Mouse (Mus musculus): Measurements from ENCODE around the gene Ccdc6. TPM values are rescaled to one million over a fixed set of nuclear protein-coding genes. Genes with fewer than 3 reads are reported as not detected.

Gene Ccdc6
- total and polyA plus RNA-seq, 3 experiments = 21.1 to 93.8 (median 22.2) TPM

- H3K4me3 ChIP-seq (ENCODE audit: low read depth, low read length) = no peak overlapping the region
- peaks cover 89% of the 10 kb centered on the region for H3K36me3 ChIP-seq (replicated peaks)
- no peaks in the 10 kb centered on the region for H3K27me3 ChIP-seq (ENCODE audit: insufficient read depth, low read length)
- TF ChIP-seq POLR2AphosphoS5 (IDR thresholded peaks at IDR 0.05; ENCODE audit: insufficient replicate concordance, low read depth, low read length) = no peak
- no peak for TF ChIP-seq GATA1 (IDR thresholded peaks at IDR 0.05; ENCODE audit: borderline replicate concordance, low read length)
- TF ChIP-seq TAL1 (conservative IDR thresholded peaks at IDR 0.05; ENCODE audit: low read depth, low read length) = no peak
- TF ChIP-seq GATA2 (IDR thresholded peaks at IDR 0.05; ENCODE audit: borderline replicate concordance, low read depth, low read length) = no peak
- TF ChIP-seq CTCF (IDR thresholded peaks at IDR 0.05; ENCODE audit: low read depth, low read length) = no peak
- peaks cover 6% of the 10 kb centered on the region for H3K4me1 ChIP-seq (ENCODE audit: insufficient read depth, low read depth, low read length)
- no peak for DNase-seq (ENCODE audit: low spot score)
- no peak for ATAC-seq (ENCODE audit: extremely low read depth, insufficient number of reproducible peaks, low FRiP score, poor library complexity, severe bottlenecking)
- no peaks in the 10 kb centered on the region for H3K9me3 ChIP-seq (replicated peaks)
Measured at GRCm38 (mm10) chr10:70183210-70184080, 86.5 kb downstream of the Ccdc6 start.

GRCm38 (mm10) chr10:70186136-70186535, 89.2 kb downstream of the Ccdc6 start:
- TF ChIP-seq GATA1 (IDR thresholded peaks at IDR 0.05; ENCODE audit: borderline replicate concordance, low read length) = no peak
- TF ChIP-seq CTCF (IDR thresholded peaks at IDR 0.05; ENCODE audit: low read depth, low read length) = 0 out of 2 replicates have a peak, but pooled peaks have one; percentile 3
- no peak for TF ChIP-seq GATA2 (IDR thresholded peaks at IDR 0.05; ENCODE audit: borderline replicate concordance, low read depth, low read length)
- TF ChIP-seq POLR2AphosphoS5 (IDR thresholded peaks at IDR 0.05; ENCODE audit: insufficient replicate concordance, low read depth, low read length) = no peak
- DNase-seq (ENCODE audit: low spot score) = no peak
- H3K36me3 ChIP-seq (replicated peaks) = peaks cover 96% of the 10 kb centered on the region
- H3K4me3 ChIP-seq (ENCODE audit: low read depth, low read length) = no peak overlapping the region
- H3K9me3 ChIP-seq (replicated peaks) = no peaks in the 10 kb centered on the region
- no peaks in the 10 kb centered on the region for H3K27me3 ChIP-seq (ENCODE audit: insufficient read depth, low read length)
- peaks cover 6% of the 10 kb centered on the region for H3K4me1 ChIP-seq (ENCODE audit: insufficient read depth, low read depth, low read length)
- ATAC-seq (ENCODE audit: extremely low read depth, insufficient number of reproducible peaks, low FRiP score, poor library complexity, severe bottlenecking) = no peak

- Histone ChIP-seq H3K36me3 (replicated peaks) (peaks cover 96% of the 10 kb centered on the region), H3K9me3 (replicated peaks) (no peaks in the 10 kb centered on the region), H3K4me3 (ENCODE audit: low read depth, low read length) (no peak overlapping the region), H3K4me1 (ENCODE audit: insufficient read depth, low read depth, low read length) (peaks cover 6% of the 10 kb centered on the region), H3K27me3 (ENCODE audit: insufficient read depth, low read length) (no peaks in the 10 kb centered on the region)
- ATAC-seq (ENCODE audit: extremely low read depth, insufficient number of reproducible peaks, low FRiP score, poor library complexity, severe bottlenecking) = no peak
- no peak for TF ChIP-seq GATA1 (IDR thresholded peaks at IDR 0.05; ENCODE audit: borderline replicate concordance, low read length)
- no peak for DNase-seq (ENCODE audit: low spot score)
Measured at GRCm38 (mm10) chr10:70186586-70186985, 89.7 kb downstream of the Ccdc6 start.

- H3K9me3 ChIP-seq (replicated peaks) = no peaks in the 10 kb centered on the region
- no peak for ATAC-seq (ENCODE audit: extremely low read depth, insufficient number of reproducible peaks, low FRiP score, poor library complexity, severe bottlenecking)
- no peaks in the 10 kb centered on the region for H3K27me3 ChIP-seq (ENCODE audit: insufficient read depth, low read length)
- TF ChIP-seq POLR2AphosphoS5 (IDR thresholded peaks at IDR 0.05; ENCODE audit: insufficient replicate concordance, low read depth, low read length) (no peak), GATA1 (IDR thresholded peaks at IDR 0.05; ENCODE audit: borderline replicate concordance, low read length) (no peak)
- H3K4me3 ChIP-seq (ENCODE audit: low read depth, low read length) = no peak overlapping the region
- peaks cover 95% of the 10 kb centered on the region for H3K36me3 ChIP-seq (replicated peaks)
- H3K4me1 ChIP-seq (ENCODE audit: insufficient read depth, low read depth, low read length) = no peaks in the 10 kb centered on the region
- no peak for DNase-seq (ENCODE audit: low spot score)
Measured at GRCm38 (mm10) chr10:70189864-70190263, 92.9 kb downstream of the Ccdc6 start.

- Histone ChIP-seq H3K4me1 (ENCODE audit: insufficient read depth, low read depth, low read length) (no peaks in the 10 kb centered on the region), H3K4me3 (ENCODE audit: low read depth, low read length) (no peak overlapping the region), H3K9me3 (replicated peaks) (no peaks in the 10 kb centered on the region), H3K36me3 (replicated peaks) (peaks cover 54% of the 10 kb centered on the region), H3K27me3 (ENCODE audit: insufficient read depth, low read length) (no peaks in the 10 kb centered on the region)
- ATAC-seq (ENCODE audit: extremely low read depth, insufficient number of reproducible peaks, low FRiP score, poor library complexity, severe bottlenecking) (no peak), DNase-seq (ENCODE audit: low spot score) (no peak)
- no peak for TF ChIP-seq GATA2 (IDR thresholded peaks at IDR 0.05; ENCODE audit: borderline replicate concordance, low read depth, low read length)
Measured at GRCm38 (mm10) chr10:70194283-70194682, 97.4 kb downstream of the Ccdc6 start.

GRCm38 (mm10) chr10:70195279-70195678, 98.4 kb downstream of the Ccdc6 start:
- TF ChIP-seq CTCF (IDR thresholded peaks at IDR 0.05; ENCODE audit: low read depth, low read length) (no peak), POLR2AphosphoS5 (IDR thresholded peaks at IDR 0.05; ENCODE audit: insufficient replicate concordance, low read depth, low read length) (no peak), TAL1 (conservative IDR thresholded peaks at IDR 0.05; ENCODE audit: low read depth, low read length) (no peak), GATA1 (IDR thresholded peaks at IDR 0.05; ENCODE audit: borderline replicate concordance, low read length) (no peak), GATA2 (IDR thresholded peaks at IDR 0.05; ENCODE audit: borderline replicate concordance, low read depth, low read length) (no peak)
- no peak for ATAC-seq (ENCODE audit: extremely low read depth, insufficient number of reproducible peaks, low FRiP score, poor library complexity, severe bottlenecking)
- H3K9me3 ChIP-seq (replicated peaks) = no peaks in the 10 kb centered on the region

GRCm38 (mm10) chr10:70195786-70196185, 98.9 kb downstream of the Ccdc6 start:
- H3K4me3 ChIP-seq (ENCODE audit: low read depth, low read length) = no peak overlapping the region
- DNase-seq (ENCODE audit: low spot score) = no peak
- TF ChIP-seq POLR2AphosphoS5 (IDR thresholded peaks at IDR 0.05; ENCODE audit: insufficient replicate concordance, low read depth, low read length) (no peak), GATA1 (IDR thresholded peaks at IDR 0.05; ENCODE audit: borderline replicate concordance, low read length) (no peak), GATA2 (IDR thresholded peaks at IDR 0.05; ENCODE audit: borderline replicate concordance, low read depth, low read length) (no peak), CTCF (IDR thresholded peaks at IDR 0.05; ENCODE audit: low read depth, low read length) (no peak), TAL1 (conservative IDR thresholded peaks at IDR 0.05; ENCODE audit: low read depth, low read length) (no peak)
- ATAC-seq (ENCODE audit: extremely low read depth, insufficient number of reproducible peaks, low FRiP score, poor library complexity, severe bottlenecking) = no peak
- no peaks in the 10 kb centered on the region for H3K4me1 ChIP-seq (ENCODE audit: insufficient read depth, low read depth, low read length)
- no peaks in the 10 kb centered on the region for H3K9me3 ChIP-seq (replicated peaks)
- no peaks in the 10 kb centered on the region for H3K27me3 ChIP-seq (ENCODE audit: insufficient read depth, low read length)
- H3K36me3 ChIP-seq (replicated peaks) = peaks cover 40% of the 10 kb centered on the region

More at GRCm38 (mm10) chr10:70195279-70195678, 98.4 kb downstream of the Ccdc6 start:
- DNase-seq (ENCODE audit: low spot score) = no peak
- Histone ChIP-seq H3K4me1 (ENCODE audit: insufficient read depth, low read depth, low read length) (no peaks in the 10 kb centered on the region), H3K4me3 (ENCODE audit: low read depth, low read length) (no peak overlapping the region), H3K27me3 (ENCODE audit: insufficient read depth, low read length) (no peaks in the 10 kb centered on the region), H3K36me3 (replicated peaks) (peaks cover 44% of the 10 kb centered on the region)
